Mouse (Mus musculus): ENCODE measurements at regions not wholly inside any gene's neighbourhood (a gene's known extent, or its start where the extent isn't known, plus 50 kb on each side); places are given as distances from the start of the nearest gene placed in this dataset.

DNA sequence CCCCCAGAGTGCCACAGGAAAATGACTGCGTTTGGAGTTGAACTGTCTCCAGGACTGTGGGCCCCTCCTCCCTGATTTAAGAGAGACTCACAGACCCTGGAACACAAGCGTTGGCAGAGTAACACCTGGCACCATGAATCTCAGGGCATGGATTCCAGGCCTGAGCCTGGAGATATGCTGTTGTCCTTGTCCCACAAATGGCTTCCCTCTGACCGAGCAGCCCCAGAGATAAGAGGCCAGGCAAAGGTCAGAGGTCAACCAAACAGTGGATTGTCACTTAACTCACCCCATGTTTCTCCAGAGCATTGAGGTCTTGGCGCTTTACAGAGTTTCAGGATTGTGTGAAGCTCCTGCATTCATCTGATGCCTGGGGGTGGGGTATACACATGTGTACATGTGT lies 373.3 kb downstream of the Prdm2 start:
- TF ChIP-seq ZNF384 (IDR thresholded peaks at IDR 0.05; ENCODE audit: low read depth, low read length): no peak
- TF ChIP-seq CTCF (conservative IDR thresholded peaks at IDR 0.05 in 1 of 2, IDR thresholded peaks at IDR 0.05 in 1 of 2; ENCODE audit: low read depth in 2 of 2, low read length in 2 of 2): no peak
- TF ChIP-seq TBP (conservative IDR thresholded peaks at IDR 0.05; ENCODE audit: low read depth, low read length): no peak
- TF ChIP-seq CHD2 (IDR thresholded peaks at IDR 0.05; ENCODE audit: low read length): no peak
- no peak for TF ChIP-seq NRF1 (IDR thresholded peaks at IDR 0.05; ENCODE audit: low read depth, low read length)
- TF ChIP-seq ZMIZ1 (IDR thresholded peaks at IDR 0.05; ENCODE audit: low read depth, low read length): no peak
- TF ChIP-seq MYC (IDR thresholded peaks at IDR 0.05; ENCODE audit: low read depth, low read length): no peak
- no peak for TF ChIP-seq E2F4 (IDR thresholded peaks at IDR 0.05; ENCODE audit: insufficient replicate concordance, low read depth, low read length)
- TF ChIP-seq TCF12 (IDR thresholded peaks at IDR 0.05; ENCODE audit: low read depth, low read length): no peak
- TF ChIP-seq POLR2A (IDR thresholded peaks at IDR 0.05; ENCODE audit: low read depth, low read length): no peak
- TF ChIP-seq KAT2A (IDR thresholded peaks at IDR 0.05; ENCODE audit: insufficient replicate concordance, low read length): no peak
- no peak for TF ChIP-seq ZKSCAN1 (IDR thresholded peaks at IDR 0.05; ENCODE audit: borderline replicate concordance, low read depth, low read length)
- no peak for TF ChIP-seq RAD21 (IDR thresholded peaks at IDR 0.05; ENCODE audit: low read depth, low read length)

All from CH12.LX (cell line).